Mouse (Mus musculus) bone marrow macrophage, adult 2 months (primary cell): ENCODE data around the gene Rc3h1.

ENCODE experiments used
- CTCF ChIP-seq: IDR thresholded peaks from 2 replicates; pipeline ENCODE4 v1.5.1; 2012; ENCODE audit warnings: low read depth, mild to moderate bottlenecking, low read length, moderate library complexity
- POLR2A ChIP-seq: IDR thresholded peaks from 2 replicates; pipeline ENCODE4 v1.6.1; 2012; ENCODE audit warnings: mild to moderate bottlenecking, low read depth, low read length, borderline replicate concordance

GRCm38 (mm10) chr1:160876968-160877367, 29.2 kb upstream of the Rc3h1 start:
- TF ChIP-seq CTCF (no peak), POLR2A (no peak)
